Mouse (Mus musculus): Measurements from ENCODE around the gene Sae1. TPM values are rescaled to one million over a fixed set of nuclear protein-coding genes. Genes with fewer than 3 reads are reported as not detected.

The Sae1 gene
- polyA plus RNA-seq, 1 experiment from 2014 or later, result 282 TPM

DNA sequence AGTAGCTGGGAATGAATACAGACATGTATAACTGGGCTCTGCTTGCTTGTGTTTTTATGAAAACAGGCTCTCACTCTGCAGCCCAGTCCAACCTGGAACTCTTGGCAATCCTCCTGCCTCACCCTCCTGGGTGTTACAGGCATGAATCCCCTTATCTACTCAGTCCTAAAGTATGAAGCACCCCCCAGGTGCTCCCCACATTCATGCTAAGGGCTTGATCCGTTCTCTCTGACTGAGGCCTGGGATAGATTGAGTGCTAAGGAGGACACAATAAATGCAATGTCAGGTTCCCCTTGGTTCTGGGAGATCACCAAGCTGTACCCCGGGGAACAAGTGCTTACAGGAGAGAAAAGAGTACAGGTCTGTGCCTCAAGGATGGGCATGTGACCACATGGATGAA is 90.0 kb downstream of the Sae1 start:
- ATAC-seq (ENCODE audit: insufficient number of reproducible peaks, low FRiP score, low TSS enrichment, low read depth), result no peak
- H3K27ac ChIP-seq, result no peak overlapping the region
- 51% methylated on average over 2 of the region's 2 CpGs for WGBS
- H3K4me3 ChIP-seq, result no peak overlapping the region
- H3K27me3 ChIP-seq, result no peaks in the 10 kb centered on the region
- no peaks in the 10 kb centered on the region for H3K36me3 ChIP-seq
- no peak overlapping the region for H3K9ac ChIP-seq
- peaks cover 39% of the 10 kb centered on the region for H3K4me1 ChIP-seq
- no peaks in the 10 kb centered on the region for H3K9me3 ChIP-seq
- H3K4me2 ChIP-seq, result no peak overlapping the region

DNA sequence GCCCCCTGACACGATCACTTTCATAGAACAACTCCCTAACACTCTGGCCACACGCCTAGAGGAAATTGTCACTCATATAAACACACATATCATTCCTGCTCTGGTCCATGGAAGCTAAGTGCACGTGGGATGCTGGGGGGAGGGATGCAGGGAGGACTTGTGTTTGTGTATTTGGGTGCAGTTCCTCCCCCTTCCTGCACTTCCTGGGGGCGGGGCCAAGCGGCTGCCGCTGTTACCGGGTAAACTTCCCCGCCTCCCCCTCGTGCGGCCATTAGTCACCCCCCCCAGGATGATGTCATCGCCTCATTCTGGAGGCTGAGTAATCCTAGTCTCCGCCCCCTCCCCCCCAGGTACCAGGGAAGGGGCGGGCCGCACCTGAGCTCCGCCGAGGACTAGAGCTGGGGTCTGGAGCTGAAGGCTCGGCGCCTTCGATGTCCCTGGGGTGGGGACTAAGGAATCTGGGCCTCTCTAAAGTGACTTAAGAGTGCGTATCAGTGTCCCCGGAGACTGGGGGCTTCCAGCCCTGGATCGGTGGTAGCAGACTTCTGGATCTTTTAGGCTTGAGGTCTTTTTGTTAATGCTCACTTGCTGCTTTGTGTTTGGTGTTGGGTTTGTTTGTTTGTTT is 90.7 kb downstream of the Sae1 start:
- under 1% methylated on average over 21 of the region's 22 CpGs for WGBS
- ATAC-seq (ENCODE audit: insufficient number of reproducible peaks, low FRiP score, low TSS enrichment, low read depth), result no peak; the same call in 1 of the 2 replicates
- H3K27ac ChIP-seq, result peak overlapping the region; percentile 93
- H3K27me3 ChIP-seq, result no peaks in the 10 kb centered on the region
- peak overlapping the region; percentile 41 for H3K9ac ChIP-seq
- peak overlapping the region; percentile 58 for H3K4me2 ChIP-seq
- H3K4me1 ChIP-seq, result peaks cover 39% of the 10 kb centered on the region
- H3K9me3 ChIP-seq, result no peaks in the 10 kb centered on the region
- no peaks in the 10 kb centered on the region for H3K36me3 ChIP-seq
- H3K4me3 ChIP-seq, result peak overlapping the region; percentile 34

DNA sequence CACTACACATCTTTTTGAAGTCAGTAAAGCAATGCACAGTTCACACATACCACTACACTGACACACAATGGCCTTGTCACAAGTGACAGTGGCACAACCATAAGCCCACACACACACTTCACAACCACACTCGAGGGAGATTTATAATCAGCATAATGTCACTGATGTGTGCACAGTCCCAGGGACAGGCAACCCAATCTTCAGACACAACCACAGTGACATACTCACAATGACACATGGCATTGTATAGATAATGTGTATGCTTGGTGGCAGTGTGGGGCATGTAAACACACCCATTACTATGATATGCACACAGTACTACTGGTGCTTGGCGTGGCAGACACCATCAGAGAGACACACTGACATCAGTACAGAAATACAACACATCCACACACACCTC is 91.5 kb downstream of the Sae1 start:
- Histone ChIP-seq H3K9me3 (no peaks in the 10 kb centered on the region), H3K27ac (peak overlapping the region; percentile 93), H3K36me3 (no peaks in the 10 kb centered on the region), H3K4me3 (no peak overlapping the region), H3K4me1 (peaks cover 39% of the 10 kb centered on the region), H3K4me2 (no peak overlapping the region), H3K27me3 (no peaks in the 10 kb centered on the region), H3K9ac (no peak overlapping the region)
- WGBS, result 42% methylated on average over 2 of the region's 2 CpGs
- ATAC-seq (ENCODE audit: insufficient number of reproducible peaks, low FRiP score, low TSS enrichment, low read depth), result no peak

DNA sequence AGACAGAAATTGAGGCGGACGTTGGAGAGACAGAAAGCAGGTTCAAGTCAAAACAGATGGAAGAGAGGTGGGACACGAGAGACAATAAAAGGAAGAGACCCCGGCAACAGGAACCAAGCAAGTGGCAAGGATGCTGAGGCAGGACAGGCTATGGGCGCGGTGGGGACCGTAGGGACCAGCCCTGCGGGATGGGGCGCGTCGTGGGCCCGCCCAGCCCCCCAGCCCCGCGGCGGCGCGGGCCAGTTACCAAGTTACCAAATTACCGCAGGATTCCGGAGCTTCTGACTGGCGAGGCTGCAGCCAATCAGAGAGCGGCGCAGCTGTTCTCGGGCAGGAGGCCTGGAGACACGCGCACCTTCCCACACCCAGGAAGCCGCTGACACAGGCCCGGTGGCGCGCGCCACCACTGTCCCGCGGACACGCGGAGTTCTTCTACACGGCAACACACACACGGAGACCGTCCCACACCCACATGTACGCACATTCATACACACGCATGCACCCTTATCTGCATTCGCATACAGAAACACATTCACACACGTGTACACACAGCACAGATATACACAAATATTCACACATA is 92.2 kb downstream of the Sae1 start:
- H3K4me2 ChIP-seq, result peak overlapping the region; percentile 90
- peak overlapping the region; percentile 93 for H3K27ac ChIP-seq
- ATAC-seq (ENCODE audit: insufficient number of reproducible peaks, low FRiP score, low TSS enrichment, low read depth), result peak; percentile 62
- H3K4me1 ChIP-seq, result peaks cover 39% of the 10 kb centered on the region
- no peaks in the 10 kb centered on the region for H3K27me3 ChIP-seq
- no peaks in the 10 kb centered on the region for H3K36me3 ChIP-seq
- H3K9me3 ChIP-seq, result no peaks in the 10 kb centered on the region
- peak overlapping the region; percentile 54 for H3K4me3 ChIP-seq
- 3% methylated on average over 41 of the region's 41 CpGs for WGBS
- H3K9ac ChIP-seq, result peak overlapping the region; percentile 27; the same call in 1 of the 2 replicates

DNA sequence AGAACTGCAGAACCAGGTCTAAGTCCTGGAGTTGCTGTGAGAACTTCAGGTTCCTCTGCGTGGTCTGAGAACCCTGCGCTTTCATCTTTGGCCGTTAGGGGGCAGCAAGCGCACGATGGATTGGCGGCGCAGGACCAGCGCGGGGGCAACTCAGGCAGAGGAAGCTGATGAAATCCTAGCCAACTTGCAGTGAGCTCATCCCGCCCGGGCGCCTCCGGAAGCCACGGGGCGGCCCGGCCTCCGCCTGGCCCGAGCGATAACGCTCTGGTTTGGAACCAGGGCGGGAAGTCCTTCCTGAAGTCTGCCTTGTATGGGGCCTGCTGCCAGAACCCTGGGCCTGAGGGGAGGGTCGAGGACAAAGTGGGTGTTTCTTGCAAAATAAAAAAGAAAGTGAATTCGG is 92.8 kb downstream of the Sae1 start:
- Histone ChIP-seq H3K36me3 (no peaks in the 10 kb centered on the region), H3K9me3 (no peaks in the 10 kb centered on the region), H3K4me3 (peak overlapping the region; percentile 54), H3K27ac (peak overlapping the region; percentile 93), H3K27me3 (no peaks in the 10 kb centered on the region), H3K4me2 (peak overlapping the region; percentile 90), H3K4me1 (peaks cover 35% of the 10 kb centered on the region), H3K9ac (peak overlapping the region; percentile 27)
- peak; percentile 78 for ATAC-seq (ENCODE audit: insufficient number of reproducible peaks, low FRiP score, low TSS enrichment, low read depth)
- WGBS, result 0% methylated on average over 23 of the region's 23 CpGs

DNA sequence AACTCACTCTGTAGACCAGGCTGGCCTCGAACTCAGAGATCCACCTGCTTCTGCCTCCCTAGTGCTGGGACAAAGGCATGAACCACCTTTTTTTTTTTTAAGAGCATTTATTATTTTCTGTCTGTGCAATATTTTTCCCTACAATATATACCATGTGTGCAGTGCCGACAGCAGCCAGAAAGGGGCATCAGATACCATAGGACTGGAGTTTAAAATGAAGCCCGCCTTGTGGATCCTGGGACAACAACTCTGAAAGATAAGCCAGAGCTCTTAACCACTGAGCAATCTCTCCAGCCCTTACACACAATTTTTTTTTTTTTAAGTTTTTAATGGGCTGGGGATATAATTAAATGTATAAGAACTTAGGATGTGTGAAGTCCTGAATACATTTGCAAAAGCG is 93.3 kb downstream of the Sae1 start:
- Histone ChIP-seq H3K36me3 (no peaks in the 10 kb centered on the region), H3K27me3 (no peaks in the 10 kb centered on the region), H3K4me1 (peaks cover 30% of the 10 kb centered on the region), H3K4me2 (peak overlapping the region; percentile 90), H3K4me3 (peak overlapping the region; percentile 54), H3K9ac (no peak overlapping the region), H3K9me3 (no peaks in the 10 kb centered on the region), H3K27ac (0 out of 2 replicates have a peak overlapping the region, but pooled peaks have one; percentile 93)
- ATAC-seq (ENCODE audit: insufficient number of reproducible peaks, low FRiP score, low TSS enrichment, low read depth), result no peak
- WGBS, result 29% methylated on average over 4 of the region's 4 CpGs

DNA sequence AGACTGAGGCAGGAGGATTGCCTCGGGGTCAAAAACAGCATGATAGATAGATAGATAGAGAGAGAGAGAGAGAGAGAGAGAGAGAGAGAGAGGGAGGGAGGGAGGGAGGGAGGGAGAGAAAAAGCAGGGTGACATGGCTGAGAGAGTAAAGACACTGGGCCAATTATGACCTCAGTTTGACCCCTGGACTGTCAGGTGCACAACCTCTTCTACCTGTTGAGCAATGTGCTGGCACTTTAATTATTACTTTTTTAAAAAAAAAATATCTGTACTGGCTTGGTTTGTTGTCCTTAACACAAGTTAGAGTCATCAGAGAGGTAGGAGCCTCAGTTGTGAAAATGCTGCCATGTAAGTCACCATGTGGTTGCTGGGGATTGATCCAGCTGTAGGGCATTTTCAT is 99.8 kb downstream of the Sae1 start:
- Histone ChIP-seq H3K36me3 (peaks cover 17% of the 10 kb centered on the region), H3K9ac (no peak overlapping the region), H3K4me1 (peaks cover 17% of the 10 kb centered on the region), H3K27me3 (no peaks in the 10 kb centered on the region), H3K4me2 (no peak overlapping the region), H3K4me3 (no peak overlapping the region), H3K9me3 (no peaks in the 10 kb centered on the region), H3K27ac (no peak overlapping the region)
- ATAC-seq (ENCODE audit: insufficient number of reproducible peaks, low FRiP score, low TSS enrichment, low read depth), result no peak
- 67% methylated on average over 1 of the region's 1 CpGs for WGBS

DNA sequence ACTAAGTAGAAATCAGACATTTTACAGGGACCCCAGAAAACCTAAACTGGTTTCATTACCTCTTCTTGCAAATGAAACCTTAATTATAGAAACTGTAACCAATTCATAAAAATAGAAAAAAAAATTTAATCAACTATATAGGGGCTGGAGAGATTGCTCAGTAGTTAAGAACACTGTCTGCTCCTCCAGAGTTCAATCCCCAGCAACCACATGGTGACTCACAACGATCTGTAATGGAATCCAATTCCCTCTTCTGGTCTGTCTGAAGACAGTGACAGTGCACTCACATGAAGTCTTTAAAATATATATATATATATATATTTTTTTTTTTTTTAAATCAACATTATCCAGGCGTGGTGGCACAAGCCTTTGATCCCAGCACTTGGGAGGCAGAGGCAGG is 100.6 kb downstream of the Sae1 start:
- H3K4me3 ChIP-seq, result peak overlapping the region; percentile 65
- H3K27me3 ChIP-seq, result no peaks in the 10 kb centered on the region
- ATAC-seq (ENCODE audit: insufficient number of reproducible peaks, low FRiP score, low TSS enrichment, low read depth), result no peak
- H3K9me3 ChIP-seq, result no peaks in the 10 kb centered on the region
- peak overlapping the region; percentile 57 for H3K4me2 ChIP-seq
- WGBS, result 74% methylated on average over 2 of the region's 2 CpGs
- no peak overlapping the region for H3K9ac ChIP-seq
- peak overlapping the region; percentile 99 for H3K27ac ChIP-seq
- peaks cover 24% of the 10 kb centered on the region for H3K36me3 ChIP-seq
- peaks cover 17% of the 10 kb centered on the region for H3K4me1 ChIP-seq

DNA sequence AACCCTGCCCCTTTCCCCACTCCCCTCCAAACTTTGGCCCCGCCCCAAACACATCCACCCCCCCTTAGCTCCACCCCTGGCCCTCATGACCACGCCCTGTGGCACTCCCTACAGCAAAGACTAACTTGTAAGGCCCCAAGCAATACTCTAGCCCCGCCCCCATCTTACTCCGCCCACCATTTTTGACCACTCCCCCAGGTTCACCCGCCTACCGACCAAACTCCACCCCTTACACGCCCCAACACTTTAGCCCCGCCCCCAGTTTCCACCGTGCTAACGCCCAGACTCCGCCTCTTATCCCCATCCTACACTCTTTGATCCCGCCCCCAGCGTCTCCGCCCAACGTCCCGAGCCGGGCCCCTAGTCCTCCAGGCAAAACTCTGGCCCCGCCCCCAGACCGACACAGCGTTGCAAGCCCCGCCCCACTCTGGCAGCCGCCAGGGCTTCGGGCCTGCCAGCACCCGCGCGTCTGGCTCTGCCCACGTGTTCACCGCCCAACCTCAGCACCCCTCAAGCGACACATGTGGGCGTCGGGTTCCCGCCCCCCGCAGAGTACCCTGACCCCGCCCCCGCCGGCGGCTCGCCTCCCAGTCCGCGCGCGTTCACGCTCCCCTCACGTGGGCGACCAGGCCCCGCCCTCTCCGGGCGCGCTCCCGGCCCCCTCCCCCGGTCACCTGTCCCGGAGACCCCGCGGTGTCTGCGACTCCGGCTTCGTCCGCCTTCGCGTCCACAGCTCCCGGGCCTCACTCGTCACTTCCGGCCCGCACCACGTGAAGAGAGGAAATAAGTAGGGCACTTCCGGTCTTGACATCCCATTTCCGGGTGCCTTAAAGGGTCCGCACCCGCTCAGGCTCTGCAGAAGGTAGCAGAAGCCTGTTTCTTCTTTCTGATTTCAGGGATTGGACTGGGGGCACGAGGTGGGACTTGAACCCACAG is 101.3 kb downstream of the Sae1 start, which contains the start of gene Ccdc9:
Gene Ccdc9, minus strand, starts transcription at position 770 of the 936 bp plus-strand sequence.
- Histone ChIP-seq H3K9ac (peak within 1 kb of the TSS; percentile 67), H3K27me3 (no peaks in the 10 kb centered on the region), H3K4me3 (peak within 1 kb of the TSS; percentile 65), H3K36me3 (peaks cover 32% of the 10 kb centered on the region), H3K9me3 (no peaks in the 10 kb centered on the region), H3K4me2 (peak within 1 kb of the TSS; percentile 57), H3K27ac (peak within 1 kb of the TSS; percentile 99), H3K4me1 (peaks cover 17% of the 10 kb centered on the region)
- under 1% methylated on average over 70 of the region's 70 CpGs for WGBS
- peak; percentile 88 for ATAC-seq (ENCODE audit: insufficient number of reproducible peaks, low FRiP score, low TSS enrichment, low read depth)

DNA sequence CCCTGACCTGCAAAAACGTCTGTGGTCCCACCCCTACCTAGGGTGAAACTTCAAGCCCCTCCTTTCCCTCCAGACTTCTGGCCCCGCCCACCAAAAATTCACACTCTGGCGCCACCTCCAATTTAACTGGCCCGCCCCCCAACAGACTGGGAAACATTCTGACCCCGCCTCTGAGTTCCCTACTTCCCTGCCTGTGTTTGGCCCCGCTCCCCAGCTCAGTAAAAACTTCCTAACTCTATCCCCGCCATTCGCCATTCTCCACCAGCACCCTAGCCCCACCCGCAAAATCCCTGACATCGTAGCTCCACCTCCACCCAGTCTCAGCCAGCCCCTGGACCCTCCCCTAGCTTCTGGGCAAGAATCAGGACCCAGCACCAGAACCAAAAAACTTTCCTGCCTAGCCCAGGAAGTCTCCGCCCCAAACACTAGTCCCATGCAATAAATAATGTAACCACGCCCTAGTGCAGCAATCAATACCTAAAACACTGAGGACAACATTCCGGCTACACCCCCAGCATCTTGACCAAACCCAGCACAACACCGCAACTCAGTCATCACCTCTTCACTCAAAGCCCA is 102.1 kb downstream of the Sae1 start:
- ATAC-seq (ENCODE audit: insufficient number of reproducible peaks, low FRiP score, low TSS enrichment, low read depth), result peak; percentile 66
- Histone ChIP-seq H3K4me1 (peaks cover 17% of the 10 kb centered on the region), H3K4me2 (peak overlapping the region; percentile 57), H3K27me3 (no peaks in the 10 kb centered on the region), H3K4me3 (peak overlapping the region; percentile 65), H3K27ac (peak overlapping the region; percentile 99), H3K9ac (no peak overlapping the region), H3K9me3 (no peaks in the 10 kb centered on the region), H3K36me3 (peaks cover 39% of the 10 kb centered on the region)
- 2% methylated on average over 14 of the region's 14 CpGs for WGBS

DNA sequence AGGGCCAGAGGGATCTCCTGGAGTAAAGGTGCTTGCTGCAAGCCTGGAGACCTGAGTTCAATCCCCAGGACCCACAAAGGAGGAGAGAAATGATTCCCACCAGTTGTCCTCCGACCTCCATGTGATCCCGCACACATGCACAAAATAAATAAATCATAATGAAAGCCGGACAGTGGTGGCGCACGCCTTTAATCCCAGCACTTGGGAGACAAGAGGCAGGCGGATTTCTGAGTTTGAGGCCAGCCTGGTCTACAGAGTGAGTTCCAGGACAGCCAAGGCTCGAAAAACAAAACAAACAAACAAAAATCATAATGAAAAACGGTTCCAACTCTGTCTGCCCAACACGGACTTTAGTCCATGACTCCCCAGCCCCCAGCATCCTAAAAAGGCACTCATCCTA is 102.7 kb downstream of the Sae1 start:
- Histone ChIP-seq H3K4me3 (peak overlapping the region; percentile 65), H3K27me3 (no peaks in the 10 kb centered on the region), H3K36me3 (peaks cover 45% of the 10 kb centered on the region), H3K27ac (peak overlapping the region; percentile 99), H3K9ac (no peak overlapping the region), H3K4me2 (peak overlapping the region; percentile 57), H3K9me3 (no peaks in the 10 kb centered on the region), H3K4me1 (peaks cover 17% of the 10 kb centered on the region)
- ATAC-seq (ENCODE audit: insufficient number of reproducible peaks, low FRiP score, low TSS enrichment, low read depth), result no peak
- WGBS, result 71% methylated on average over 9 of the region's 9 CpGs

Measured in limb, embryonic 15.5 days (tissue).